Mouse (Mus musculus): Measurements from ENCODE around the gene Syt15. TPM values are rescaled to one million over a fixed set of nuclear protein-coding genes. Genes with fewer than 3 reads are reported as not detected.

Syt15 gene
- 1.4 and 2.7 TPM in 2 replicates for polyA plus RNA-seq (2012; rRNA removed)

GRCm38 (mm10) chr14:34219295-34219694, at the start of gene Syt15:
Syt15 (plus strand) TSS chr14:34219595.
- DNase-seq (ENCODE audit: low read depth, low spot score): no peak
- 63% methylated on average over 6 of the region's 6 CpGs for WGBS

- DNase-seq (ENCODE audit: low read depth, low spot score): no peak
- 89% methylated on average over 3 of the region's 3 CpGs for WGBS
These were observed 48.3 kb upstream of the Syt15 start for GRCm38 (mm10) chr14:34171107-34171506.

- no peak for DNase-seq (ENCODE audit: low read depth, low spot score)
- 78% methylated on average over 3 of the region's 3 CpGs for WGBS
These were observed 40.0 kb upstream of the Syt15 start for GRCm38 (mm10) chr14:34179351-34179750.

- no peak for DNase-seq (ENCODE audit: low read depth, low spot score)
- WGBS: 88% methylated on average over 1 of the region's 1 CpGs
These were observed 36.3 kb upstream of the Syt15 start for GRCm38 (mm10) chr14:34183101-34183500.

- WGBS: 76% methylated on average over 5 of the region's 5 CpGs
These were observed 30.8 kb upstream of the Syt15 start for GRCm38 (mm10) chr14:34188629-34189028.

GRCm38 (mm10) chr14:34190361-34190760, 29.0 kb upstream of the Syt15 start:
- 66% methylated on average over 7 of the region's 7 CpGs for WGBS
- DNase-seq (ENCODE audit: low read depth, low spot score): no peak

More at GRCm38 (mm10) chr14:34188629-34189028, 30.8 kb upstream of the Syt15 start:
- DNase-seq (ENCODE audit: low read depth, low spot score): no peak

GRCm38 (mm10) chr14:34193879-34194278, 25.5 kb upstream of the Syt15 start:
- 72% methylated on average over 4 of the region's 4 CpGs for WGBS
- DNase-seq (ENCODE audit: low read depth, low spot score): no peak

- no peak for DNase-seq (ENCODE audit: low read depth, low spot score)
These were observed 23.9 kb upstream of the Syt15 start for GRCm38 (mm10) chr14:34195466-34195865.

GRCm38 (mm10) chr14:34196706-34197105, 22.7 kb upstream of the Syt15 start:
- WGBS: 45% methylated on average over 4 of the region's 4 CpGs
- DNase-seq (ENCODE audit: low read depth, low spot score): no peak

More at GRCm38 (mm10) chr14:34195466-34195865, 23.9 kb upstream of the Syt15 start:
- 88% methylated on average over 15 of the region's 15 CpGs for WGBS

- WGBS: 14% methylated on average over 19 of the region's 19 CpGs
- no peak for DNase-seq (ENCODE audit: low read depth, low spot score)
These were observed 18.6 kb upstream of the Syt15 start for GRCm38 (mm10) chr14:34200738-34201230.

- no peak for DNase-seq (ENCODE audit: low read depth, low spot score)
- WGBS: 6% methylated on average over 50 of the region's 52 CpGs
These were observed 18.0 kb upstream of the Syt15 start, which contains the start of gene Gprin2 for GRCm38 (mm10) chr14:34201231-34202035. Gprin2 (minus strand) TSS chr14:34201653.

- no peak for DNase-seq (ENCODE audit: low read depth, low spot score)
- 58% methylated on average over 6 of the region's 6 CpGs for WGBS
These were observed 11.4 kb upstream of the Syt15 start for GRCm38 (mm10) chr14:34207996-34208395.

GRCm38 (mm10) chr14:34208651-34209050, 10.7 kb upstream of the Syt15 start:
- 50% methylated on average over 2 of the region's 2 CpGs for WGBS
- no peak for DNase-seq (ENCODE audit: low read depth, low spot score)

- WGBS: 65% methylated on average over 4 of the region's 4 CpGs
- DNase-seq (ENCODE audit: low read depth, low spot score): no peak
These were observed 10.3 kb upstream of the Syt15 start for GRCm38 (mm10) chr14:34209080-34209479.

- WGBS: 80% methylated on average over 4 of the region's 4 CpGs
- DNase-seq (ENCODE audit: low read depth, low spot score): no peak
These were observed 9.5 kb upstream of the Syt15 start for GRCm38 (mm10) chr14:34209942-34210341.

- DNase-seq (ENCODE audit: low read depth, low spot score): no peak
- WGBS: 61% methylated on average over 6 of the region's 6 CpGs
These were observed 3.8 kb upstream of the Syt15 start for GRCm38 (mm10) chr14:34215451-34216127.

- DNase-seq (ENCODE audit: low read depth, low spot score): no peak
- WGBS: 4% methylated on average over 29 of the region's 29 CpGs
These were observed 397 bp downstream of the Syt15 start for GRCm38 (mm10) chr14:34219786-34220198.

GRCm38 (mm10) chr14:34220426-34220825, 1.0 kb downstream of the Syt15 start:
- DNase-seq (ENCODE audit: low read depth, low spot score): no peak
- 71% methylated on average over 5 of the region's 5 CpGs for WGBS

- no peak for DNase-seq (ENCODE audit: low read depth, low spot score)
- 62% methylated on average over 5 of the region's 5 CpGs for WGBS
These were observed 2.2 kb downstream of the Syt15 start for GRCm38 (mm10) chr14:34221416-34222077.

GRCm38 (mm10) chr14:34223362-34223898, 4.0 kb downstream of the Syt15 start:
- WGBS: 66% methylated on average over 5 of the region's 5 CpGs
- no peak for DNase-seq (ENCODE audit: low read depth, low spot score)
